Mouse (Mus musculus): ENCODE data around the gene Map3k3. TPM values are rescaled to one million over a fixed set of nuclear protein-coding genes. Genes with fewer than 3 reads are reported as not detected.

Map3k3 gene
- polyA plus RNA-seq, 1 experiment = 27.8 TPM

- TF ChIP-seq POLR2A (IDR thresholded peaks at IDR 0.05; ENCODE audit: low read depth, low read length) (no peak), CTCF (conservative IDR thresholded peaks at IDR 0.05; ENCODE audit: insufficient read depth, insufficient read length, low read depth, low read length) (no peak)
- DNase-seq = no peak
- Histone ChIP-seq H3K4me3 (ENCODE audit: insufficient read depth, low read depth, low read length) (no peak overlapping the region), H3K27me3 (replicated peaks; ENCODE audit: control insufficient read depth, insufficient read depth, low read length) (no peaks in the 10 kb centered on the region), H3K27ac (ENCODE audit: insufficient read depth, low read depth, low read length) (no peak overlapping the region), H3K36me3 (ENCODE audit: control insufficient read depth, insufficient read depth, low read length) (no peaks in the 10 kb centered on the region), H3K4me1 (ENCODE audit: control insufficient read depth, insufficient read depth, low read length) (no peaks in the 10 kb centered on the region)
- WGBS = 88% methylated on average over 5 of the region's 5 CpGs
Measured at GRCm38 (mm10) chr11:106176372-106176771, 92.0 kb downstream of the Map3k3 start.

- Histone ChIP-seq H3K36me3 (ENCODE audit: control insufficient read depth, insufficient read depth, low read length) (no peaks in the 10 kb centered on the region), H3K4me3 (ENCODE audit: insufficient read depth, low read depth, low read length) (no peak overlapping the region), H3K27ac (ENCODE audit: insufficient read depth, low read depth, low read length) (no peak overlapping the region), H3K4me1 (ENCODE audit: control insufficient read depth, insufficient read depth, low read length) (no peaks in the 10 kb centered on the region), H3K27me3 (replicated peaks; ENCODE audit: control insufficient read depth, insufficient read depth, low read length) (no peaks in the 10 kb centered on the region)
- no peak for TF ChIP-seq CTCF (conservative IDR thresholded peaks at IDR 0.05; ENCODE audit: insufficient read depth, insufficient read length, low read depth, low read length)
- no peak for TF ChIP-seq POLR2A (IDR thresholded peaks at IDR 0.05; ENCODE audit: low read depth, low read length)
- WGBS = 59% methylated on average over 5 of the region's 5 CpGs
- no peak for DNase-seq
Measured at GRCm38 (mm10) chr11:106178036-106178782, 93.8 kb downstream of the Map3k3 start.

DNA sequence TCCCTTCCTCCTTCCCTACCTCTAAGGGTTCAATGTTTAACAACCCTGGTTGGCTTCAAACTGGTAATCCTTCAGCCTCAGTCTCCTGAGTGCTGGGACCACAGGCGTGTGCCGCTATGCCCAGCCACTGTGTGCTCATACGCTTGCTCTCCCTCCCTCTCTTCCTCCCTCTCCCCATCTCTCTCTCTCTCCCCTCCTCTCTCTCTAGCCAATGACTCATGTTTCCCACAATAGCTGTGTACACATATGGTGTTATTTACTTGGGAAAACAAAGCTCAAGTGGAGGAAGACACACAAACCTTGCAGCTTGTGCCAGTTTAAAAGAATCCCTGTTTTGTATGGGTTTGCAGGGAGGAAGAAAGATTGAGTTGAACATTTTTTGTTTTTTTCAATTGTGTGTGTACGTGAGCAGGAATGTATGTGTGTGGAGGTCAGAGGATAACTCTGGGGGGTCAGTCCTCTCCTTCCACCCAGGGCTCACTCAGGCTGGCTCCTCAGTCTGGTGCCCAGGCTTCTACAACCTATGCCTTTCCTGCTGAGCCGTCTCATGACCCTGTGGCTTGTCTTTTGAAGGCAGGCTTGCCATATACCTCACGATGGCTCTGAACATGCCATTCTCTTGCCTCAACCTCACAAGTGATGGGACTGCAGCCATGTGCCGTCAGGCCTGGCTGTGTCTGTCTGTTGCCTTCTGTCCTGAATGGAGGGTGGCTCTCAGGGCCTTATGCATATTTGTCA, 95.5 kb downstream of the Map3k3 start:
- DNase-seq = no peak
- Histone ChIP-seq H3K27ac (ENCODE audit: insufficient read depth, low read depth, low read length) (no peak overlapping the region), H3K27me3 (replicated peaks; ENCODE audit: control insufficient read depth, insufficient read depth, low read length) (no peaks in the 10 kb centered on the region), H3K4me1 (ENCODE audit: control insufficient read depth, insufficient read depth, low read length) (no peaks in the 10 kb centered on the region), H3K4me3 (ENCODE audit: insufficient read depth, low read depth, low read length) (no peak overlapping the region), H3K36me3 (ENCODE audit: control insufficient read depth, insufficient read depth, low read length) (peaks cover 3% of the 10 kb centered on the region; the same call in 1 of the 2 replicates)
- WGBS = 87% methylated on average over 7 of the region's 7 CpGs
- no peak for TF ChIP-seq CTCF (conservative IDR thresholded peaks at IDR 0.05; ENCODE audit: insufficient read depth, insufficient read length, low read depth, low read length)
- no peak for TF ChIP-seq POLR2A (IDR thresholded peaks at IDR 0.05; ENCODE audit: low read depth, low read length)

- Histone ChIP-seq H3K4me3 (ENCODE audit: insufficient read depth, low read depth, low read length) (no peak overlapping the region), H3K36me3 (ENCODE audit: control insufficient read depth, insufficient read depth, low read length) (peaks cover 3% of the 10 kb centered on the region; the same call in 1 of the 2 replicates), H3K4me1 (ENCODE audit: control insufficient read depth, insufficient read depth, low read length) (no peaks in the 10 kb centered on the region), H3K27ac (ENCODE audit: insufficient read depth, low read depth, low read length) (no peak overlapping the region), H3K27me3 (replicated peaks; ENCODE audit: control insufficient read depth, insufficient read depth, low read length) (no peaks in the 10 kb centered on the region)
- TF ChIP-seq CTCF (conservative IDR thresholded peaks at IDR 0.05; ENCODE audit: insufficient read depth, insufficient read length, low read depth, low read length) (no peak), POLR2A (IDR thresholded peaks at IDR 0.05; ENCODE audit: low read depth, low read length) (no peak)
- no peak for DNase-seq
- WGBS = 83% methylated on average over 2 of the region's 2 CpGs
Measured at GRCm38 (mm10) chr11:106180449-106180801, 96.0 kb downstream of the Map3k3 start.

- no peak overlapping the region for H3K27ac ChIP-seq (ENCODE audit: insufficient read depth, low read depth, low read length)
- TF ChIP-seq POLR2A (IDR thresholded peaks at IDR 0.05; ENCODE audit: low read depth, low read length) = no peak
- TF ChIP-seq CTCF (conservative IDR thresholded peaks at IDR 0.05; ENCODE audit: insufficient read depth, insufficient read length, low read depth, low read length) = no peak
- WGBS = 96% methylated on average over 4 of the region's 4 CpGs
Measured at GRCm38 (mm10) chr11:106187326-106187725, 102.9 kb downstream of the Map3k3 start.

GRCm38 (mm10) chr11:106191716-106192115, 107.3 kb downstream of the Map3k3 start:
- WGBS = 96% methylated on average over 3 of the region's 3 CpGs
- no peak overlapping the region for H3K4me3 ChIP-seq (ENCODE audit: insufficient read depth, low read depth, low read length)
- H3K4me1 ChIP-seq (ENCODE audit: control insufficient read depth, insufficient read depth, low read length) = peaks cover 5% of the 10 kb centered on the region; the same call in 1 of the 2 replicates
- no peaks in the 10 kb centered on the region for H3K27me3 ChIP-seq (replicated peaks; ENCODE audit: control insufficient read depth, insufficient read depth, low read length)
- no peak for DNase-seq
- no peak overlapping the region for H3K27ac ChIP-seq (ENCODE audit: insufficient read depth, low read depth, low read length)
- no peaks in the 10 kb centered on the region for H3K36me3 ChIP-seq (ENCODE audit: control insufficient read depth, insufficient read depth, low read length)
- TF ChIP-seq POLR2A (IDR thresholded peaks at IDR 0.05; ENCODE audit: low read depth, low read length) (no peak), CTCF (conservative IDR thresholded peaks at IDR 0.05; ENCODE audit: insufficient read depth, insufficient read length, low read depth, low read length) (no peak)

More at GRCm38 (mm10) chr11:106187326-106187725, 102.9 kb downstream of the Map3k3 start:
- Histone ChIP-seq H3K27me3 (replicated peaks; ENCODE audit: control insufficient read depth, insufficient read depth, low read length) (no peaks in the 10 kb centered on the region), H3K4me1 (ENCODE audit: control insufficient read depth, insufficient read depth, low read length) (peaks cover 2% of the 10 kb centered on the region; the same call in 1 of the 2 replicates), H3K4me3 (ENCODE audit: insufficient read depth, low read depth, low read length) (no peak overlapping the region), H3K36me3 (ENCODE audit: control insufficient read depth, insufficient read depth, low read length) (peaks cover 3% of the 10 kb centered on the region; the same call in 1 of the 2 replicates)
- no peak for DNase-seq

GRCm38 (mm10) chr11:106192241-106192640, 107.8 kb downstream of the Map3k3 start:
- no peak for DNase-seq
- 42% methylated on average over 5 of the region's 5 CpGs for WGBS
- Histone ChIP-seq H3K4me1 (ENCODE audit: control insufficient read depth, insufficient read depth, low read length) (peaks cover 5% of the 10 kb centered on the region; the same call in 1 of the 2 replicates), H3K27ac (ENCODE audit: insufficient read depth, low read depth, low read length) (no peak overlapping the region), H3K4me3 (ENCODE audit: insufficient read depth, low read depth, low read length) (no peak overlapping the region), H3K36me3 (ENCODE audit: control insufficient read depth, insufficient read depth, low read length) (no peaks in the 10 kb centered on the region), H3K27me3 (replicated peaks; ENCODE audit: control insufficient read depth, insufficient read depth, low read length) (no peaks in the 10 kb centered on the region)
- TF ChIP-seq CTCF (conservative IDR thresholded peaks at IDR 0.05; ENCODE audit: insufficient read depth, insufficient read length, low read depth, low read length) (no peak), POLR2A (IDR thresholded peaks at IDR 0.05; ENCODE audit: low read depth, low read length) (no peak)

Measured in kidney, adult 2 months (tissue).